Mouse (Mus musculus) neural tube, embryonic 14.5 days (tissue): ENCODE measurements around the gene Prkn. TPM values are rescaled to one million over a fixed set of nuclear protein-coding genes. Genes with fewer than 3 reads are reported as not detected.

Experiments used
- ATAC-seq: fragments of 200-750 bp; cut with Nextera tagmentation; 2 replicates; pipeline ENCODE4 v1.8.0; 2017; ENCODE audit warnings: low read depth, mild to moderate bottlenecking, moderate TSS enrichment, moderate library complexity
- H3K27ac ChIP-seq: fragments of 300-500 bp; sonication (generic); 2 replicates; pipeline ENCODE4 v1.5.1; 2014; ENCODE audit warnings: low read depth, mild to moderate bottlenecking, control low read depth, low read length, moderate library complexity, mixed read lengths
- H3K27me3 ChIP-seq: fragments of 300-500 bp; sonication (generic); 2 replicates; pipeline ENCODE4 v1.6.1; 2014; ENCODE audit warnings: low read length; ENCODE audit not compliant: control insufficient read depth, insufficient read depth
- H3K36me3 ChIP-seq: fragments of 300-500 bp; sonication (generic); 2 replicates; pipeline ENCODE4 v1.6.1; 2014; ENCODE audit warnings: low read length, mixed read lengths; ENCODE audit not compliant: control insufficient read depth, insufficient read depth
- H3K4me1 ChIP-seq: fragments of 300-500 bp; sonication (generic); 2 replicates; pipeline ENCODE4 v1.6.1; 2014; ENCODE audit warnings: low read length; ENCODE audit not compliant: control insufficient read depth, insufficient read depth
- H3K4me2 ChIP-seq: fragments of 300-500 bp; sonication (generic); 2 replicates; pipeline ENCODE4 v1.6.1; 2014; ENCODE audit warnings: mild to moderate bottlenecking, low read depth, low read length, control low read depth
- H3K4me3 ChIP-seq: fragments of 300-500 bp; sonication (generic); 2 replicates; pipeline ENCODE4 v1.5.1; 2014; ENCODE audit warnings: low read depth, low read length, control low read depth, mixed read lengths
- H3K9ac ChIP-seq: fragments of 300-500 bp; sonication (generic); replicated peaks from 2 replicates; pipeline ENCODE4 v1.6.1; 2014; ENCODE audit warnings: low read depth, mild to moderate bottlenecking, control low read depth, low read length, mixed read lengths
- H3K9me3 ChIP-seq: fragments of 300-500 bp; sonication (generic); 2 replicates; pipeline ENCODE4 v1.6.1; 2016; ENCODE audit warnings: low read length; ENCODE audit not compliant: control insufficient read depth
- WGBS: fragments of 180-500 bp; shearing (Covaris S2); extraction: QIAGEN DNeasy Blood & Tissue Kit; methylation state at CpG from one replicate; pipeline ENCODE4 v1.1.7; 2014; 5-methylcytosine and 5-hydroxymethylcytosine counted together
- polyA plus RNA-seq: library from polyadenylated mRNA; unstranded; fragments of >200 nt; fragmentation: Nextera tagmentation; extraction: Ambion mirVana; gene quantifications from 2 replicates; pipeline ENCODE4 v1.2.1, GENCODE M21; 2014

Gene Prkn
- polyA plus RNA-seq, 1 experiment from 2014 or later = 7.3 TPM

- Histone ChIP-seq H3K36me3 (no peaks in the 10 kb centered on the region), H3K27me3 (no peaks in the 10 kb centered on the region), H3K4me2 (no peak overlapping the region), H3K9me3 (no peaks in the 10 kb centered on the region), H3K9ac (no peak overlapping the region), H3K4me3 (no peak overlapping the region), H3K27ac (no peak overlapping the region), H3K4me1 (no peaks in the 10 kb centered on the region)
- no peak for ATAC-seq
- 89% methylated on average over 5 of the region's 5 CpGs for WGBS
Measured at GRCm38 (mm10) chr17:11550562-11550961, 710.4 kb downstream of the Prkn start.

- no peak overlapping the region for H3K27ac ChIP-seq
- no peaks in the 10 kb centered on the region for H3K27me3 ChIP-seq
- H3K4me3 ChIP-seq = no peak overlapping the region
- WGBS = 90% methylated on average over 6 of the region's 6 CpGs
- no peak overlapping the region for H3K9ac ChIP-seq
- H3K4me2 ChIP-seq = no peak overlapping the region
- no peaks in the 10 kb centered on the region for H3K4me1 ChIP-seq
- no peak for ATAC-seq
- no peaks in the 10 kb centered on the region for H3K9me3 ChIP-seq
- H3K36me3 ChIP-seq = no peaks in the 10 kb centered on the region
Measured at GRCm38 (mm10) chr17:11565681-11566080, 725.5 kb downstream of the Prkn start.

- ATAC-seq = no peak
- H3K9ac ChIP-seq = no peak overlapping the region
- WGBS = 66% methylated on average over 8 of the region's 8 CpGs
Measured at GRCm38 (mm10) chr17:11570392-11570791, 730.2 kb downstream of the Prkn start.

GRCm38 (mm10) chr17:11573666-11574065 is 733.5 kb downstream of the Prkn start:
- no peak overlapping the region for H3K9ac ChIP-seq
- no peaks in the 10 kb centered on the region for H3K4me1 ChIP-seq
- H3K27ac ChIP-seq = no peak overlapping the region
- H3K4me2 ChIP-seq = no peak overlapping the region
- no peaks in the 10 kb centered on the region for H3K27me3 ChIP-seq
- H3K4me3 ChIP-seq = no peak overlapping the region
- WGBS = 92% methylated on average over 9 of the region's 9 CpGs
- ATAC-seq = no peak
- H3K9me3 ChIP-seq = no peaks in the 10 kb centered on the region
- no peaks in the 10 kb centered on the region for H3K36me3 ChIP-seq

More at GRCm38 (mm10) chr17:11570392-11570791, 730.2 kb downstream of the Prkn start:
- H3K27ac ChIP-seq = no peak overlapping the region
- no peaks in the 10 kb centered on the region for H3K36me3 ChIP-seq
- no peaks in the 10 kb centered on the region for H3K4me1 ChIP-seq
- H3K9me3 ChIP-seq = no peaks in the 10 kb centered on the region
- H3K4me3 ChIP-seq = no peak overlapping the region
- H3K27me3 ChIP-seq = no peaks in the 10 kb centered on the region
- H3K4me2 ChIP-seq = no peak overlapping the region

GRCm38 (mm10) chr17:11585491-11585890 is 745.3 kb downstream of the Prkn start:
- Histone ChIP-seq H3K4me3 (no peak overlapping the region), H3K27ac (no peak overlapping the region), H3K4me2 (no peak overlapping the region), H3K9me3 (no peaks in the 10 kb centered on the region), H3K4me1 (no peaks in the 10 kb centered on the region), H3K9ac (no peak overlapping the region), H3K27me3 (no peaks in the 10 kb centered on the region), H3K36me3 (no peaks in the 10 kb centered on the region)
- WGBS = 91% methylated on average over 4 of the region's 4 CpGs
- no peak for ATAC-seq

- Histone ChIP-seq H3K4me2 (no peak overlapping the region), H3K9me3 (no peaks in the 10 kb centered on the region), H3K27me3 (no peaks in the 10 kb centered on the region), H3K4me1 (no peaks in the 10 kb centered on the region), H3K36me3 (no peaks in the 10 kb centered on the region), H3K27ac (no peak overlapping the region), H3K4me3 (no peak overlapping the region), H3K9ac (no peak overlapping the region)
- 82% methylated on average over 5 of the region's 5 CpGs for WGBS
- no peak for ATAC-seq
Measured at GRCm38 (mm10) chr17:11607931-11608330, 767.7 kb downstream of the Prkn start.

GRCm38 (mm10) chr17:11611459-11611858 is 771.3 kb downstream of the Prkn start:
- WGBS = 17% methylated on average over 7 of the region's 7 CpGs
- Histone ChIP-seq H3K27ac (no peak overlapping the region), H3K9ac (no peak overlapping the region), H3K4me3 (no peak overlapping the region), H3K9me3 (no peaks in the 10 kb centered on the region), H3K27me3 (no peaks in the 10 kb centered on the region), H3K4me2 (no peak overlapping the region), H3K36me3 (no peaks in the 10 kb centered on the region), H3K4me1 (no peaks in the 10 kb centered on the region)
- ATAC-seq = no peak

- 65% methylated on average over 20 of the region's 21 CpGs for WGBS
- Histone ChIP-seq H3K4me1 (no peaks in the 10 kb centered on the region), H3K4me2 (no peak overlapping the region), H3K9me3 (no peaks in the 10 kb centered on the region), H3K36me3 (no peaks in the 10 kb centered on the region), H3K4me3 (no peak overlapping the region), H3K27me3 (no peaks in the 10 kb centered on the region), H3K9ac (no peak overlapping the region), H3K27ac (no peak overlapping the region)
- ATAC-seq = no peak; the same call in 1 of the 2 replicates
Measured at GRCm38 (mm10) chr17:11612801-11613531, 772.8 kb downstream of the Prkn start.

- Histone ChIP-seq H3K4me1 (no peaks in the 10 kb centered on the region), H3K27me3 (no peaks in the 10 kb centered on the region), H3K36me3 (no peaks in the 10 kb centered on the region), H3K9me3 (no peaks in the 10 kb centered on the region), H3K4me3 (no peak overlapping the region), H3K4me2 (no peak overlapping the region), H3K9ac (no peak overlapping the region), H3K27ac (no peak overlapping the region)
- no peak for ATAC-seq
- WGBS = 76% methylated on average over 2 of the region's 2 CpGs
Measured at GRCm38 (mm10) chr17:11617552-11617951, 777.4 kb downstream of the Prkn start.
